ENCODE assay signal across 8 mouse cellular contexts in genomic region chr7:27506765-27507370, GRCm38 (mm10). TPM values are rescaled to one million over a fixed set of nuclear protein-coding genes. Genes with fewer than 3 reads are reported as not detected.
DNase-seq lines count a peak whose midpoint lies in the region; ATAC-seq lines count a peak whose summit lies in the region.

No protein-coding gene starts in this region.

- peak overlapping the region; percentile 74 for H3K4me3 ChIP-seq in heart, embryonic 15.5 days
- peak overlapping the region; percentile 57 for H3K4me3 ChIP-seq in embryonic facial prominence, embryonic 13.5 days
- H3K4me3 ChIP-seq in limb, embryonic 12.5 days (replicated peaks): peak overlapping the region; percentile 50
- no peak overlapping the region for H3K4me3 ChIP-seq in neural tube, embryonic 11.5 days (ENCODE audit: low read depth, low read length)

- no peaks in the 10 kb centered on the region for H3K27me3 ChIP-seq in heart, embryonic 15.5 days
- H3K27me3 ChIP-seq in embryonic facial prominence, embryonic 13.5 days: no peaks in the 10 kb centered on the region
- H3K27me3 ChIP-seq in limb, embryonic 12.5 days: no peaks in the 10 kb centered on the region
- H3K27me3 ChIP-seq in neural tube, embryonic 11.5 days (ENCODE audit: control insufficient read depth, insufficient read depth, low read length): no peaks in the 10 kb centered on the region

- no peaks in the 10 kb centered on the region for H3K36me3 ChIP-seq in heart, embryonic 15.5 days
- H3K36me3 ChIP-seq in embryonic facial prominence, embryonic 13.5 days: no peaks in the 10 kb centered on the region
- H3K36me3 ChIP-seq in limb, embryonic 12.5 days: no peaks in the 10 kb centered on the region
- H3K36me3 ChIP-seq in neural tube, embryonic 11.5 days (ENCODE audit: control insufficient read depth, insufficient read depth, low read length): no peaks in the 10 kb centered on the region

- peak overlapping the region; percentile 100 for H3K27ac ChIP-seq in heart, embryonic 15.5 days
- H3K27ac ChIP-seq in embryonic facial prominence, embryonic 13.5 days: peak overlapping the region; percentile 100
- peak overlapping the region; percentile 99 for H3K27ac ChIP-seq in limb, embryonic 12.5 days
- no peak overlapping the region for H3K27ac ChIP-seq in neural tube, embryonic 11.5 days (ENCODE audit: low read depth, low read length)

- peak overlapping the region; percentile 85 for H3K4me2 ChIP-seq in heart, embryonic 15.5 days
- H3K4me2 ChIP-seq in embryonic facial prominence, embryonic 13.5 days: peak overlapping the region; percentile 65
- H3K4me2 ChIP-seq in limb, embryonic 12.5 days: peak overlapping the region; percentile 59
- peak overlapping the region; percentile 44 for H3K4me2 ChIP-seq in neural tube, embryonic 11.5 days (ENCODE audit: low read depth)

- DNase-seq in heart, adult 18-20 months: no peak
- no peak for DNase-seq in neural tube, embryonic 11.5 days (ENCODE audit: low spot score)
- DNase-seq in left cerebral cortex, postnatal 25 days (ENCODE audit: low spot score in 2 of 2): no peak
- no peak for DNase-seq in adrenal gland, adult 18-20 months (ENCODE audit: low spot score in 2 of 2)
- no peak for DNase-seq in spleen, adult 18-20 months

- peaks cover 19% of the 10 kb centered on the region for H3K4me1 ChIP-seq in heart, embryonic 15.5 days (replicated peaks)
- peaks cover 18% of the 10 kb centered on the region for H3K4me1 ChIP-seq in embryonic facial prominence, embryonic 13.5 days
- H3K4me1 ChIP-seq in limb, embryonic 12.5 days (replicated peaks): peaks cover 19% of the 10 kb centered on the region
- peaks cover 2% of the 10 kb centered on the region; the same call in 1 of the 2 replicates for H3K4me1 ChIP-seq in neural tube, embryonic 11.5 days (ENCODE audit: control insufficient read depth, insufficient read depth, low read length)

- H3K9me3 ChIP-seq in heart, embryonic 15.5 days (replicated peaks): no peaks in the 10 kb centered on the region
- no peaks in the 10 kb centered on the region for H3K9me3 ChIP-seq in embryonic facial prominence, embryonic 13.5 days
- no peaks in the 10 kb centered on the region for H3K9me3 ChIP-seq in limb, embryonic 12.5 days
- H3K9me3 ChIP-seq in neural tube, embryonic 11.5 days (ENCODE audit: control insufficient read depth, low read length): no peaks in the 10 kb centered on the region

- intact Hi-C loops in left cerebral cortex, postnatal 25 days (cut with DNase I): loop anchor here (5.0 kb wide), 1 partner anchor 170 kb away; the partner anchor contains the start of gene Ltbp4

- no peak overlapping the region for H3K9ac ChIP-seq in heart, embryonic 15.5 days
- 0 out of 2 replicates have a peak overlapping the region, but pooled peaks have one; percentile 36 for H3K9ac ChIP-seq in embryonic facial prominence, embryonic 13.5 days
- H3K9ac ChIP-seq in limb, embryonic 12.5 days (replicated peaks): no peak overlapping the region
- H3K9ac ChIP-seq in neural tube, embryonic 11.5 days (ENCODE audit: low read length): no peak overlapping the region

- no peak for ATAC-seq in heart, embryonic 15.5 days (replicated peaks; ENCODE audit: insufficient number of reproducible peaks, insufficient read depth, low FRiP score, low read depth)
- no peak for ATAC-seq in embryonic facial prominence, embryonic 13.5 days (ENCODE audit: insufficient number of reproducible peaks, insufficient read depth, low FRiP score, low TSS enrichment, low read depth)
- ATAC-seq in limb, embryonic 12.5 days (ENCODE audit: insufficient number of reproducible peaks, insufficient read depth, low FRiP score, low TSS enrichment, low read depth): no peak
- ATAC-seq in neural tube, embryonic 11.5 days (ENCODE audit: insufficient read depth, low FRiP score, low TSS enrichment): no peak

- WGBS in heart, embryonic 15.5 days: 33% methylated on average over 9 of the region's 9 CpGs
- 24% methylated on average over 9 of the region's 9 CpGs for WGBS in embryonic facial prominence, embryonic 13.5 days
- WGBS in limb, embryonic 12.5 days: 46% methylated on average over 9 of the region's 9 CpGs
- 50% methylated on average over 9 of the region's 9 CpGs for WGBS in neural tube, embryonic 11.5 days

RNA-seq across cellular contexts. Expression of gene Prx, which starts 7.7 kb away (rescaled TPM):
- 1.7 and 3.0 TPM in 2 replicates for polyA plus RNA-seq in heart, embryonic 15.5 days (2015; fragmentation: Nextera tagmentation; extraction: Ambion mirVana)
- under 1 TPM; 0.57 to 0.62 TPM for total RNA-seq in heart, adult 18-20 months (2021)
- 5.8 and 6.3 TPM in 2 replicates for polyA plus RNA-seq in embryonic facial prominence, embryonic 13.5 days (2015; fragmentation: Nextera tagmentation; extraction: Ambion mirVana)
- 5.6 and 6.1 TPM in 2 replicates for polyA plus RNA-seq in limb, embryonic 12.5 days (2016; fragmentation: Nextera tagmentation; extraction: Ambion mirVana)
- 0.99 and 1.3 TPM in 2 replicates for polyA plus RNA-seq in neural tube, embryonic 11.5 days (2014; fragmentation: Nextera tagmentation; extraction: Ambion mirVana)
- total RNA-seq in left cerebral cortex, postnatal 25 days (2021): under 1 TPM; 0.32 to 0.62 TPM
- 1 to 10 TPM; 2.6 to 3.0 TPM for total RNA-seq in adrenal gland, adult 18-20 months (2021)

RNA-seq across cellular contexts. Expression of gene Hipk4, which starts 16.2 kb away (rescaled TPM):
- 0.29 TPM in 2 replicates for polyA plus RNA-seq in heart, embryonic 15.5 days (2015; fragmentation: Nextera tagmentation; extraction: Ambion mirVana)
- under 1 TPM in 1 of 2 experiments, not detected in 1; 0.10 TPM for total RNA-seq in heart, adult 18-20 months (2021)
- polyA plus RNA-seq in embryonic facial prominence, embryonic 13.5 days (2015; fragmentation: Nextera tagmentation; extraction: Ambion mirVana): 0.92 and 1.1 TPM in 2 replicates
- polyA plus RNA-seq in limb, embryonic 12.5 days (2016; fragmentation: Nextera tagmentation; extraction: Ambion mirVana): 0.60 and 0.97 TPM in 2 replicates
- 0.30 and 0.50 TPM in 2 replicates for polyA plus RNA-seq in neural tube, embryonic 11.5 days (2014; fragmentation: Nextera tagmentation; extraction: Ambion mirVana)
- total RNA-seq in left cerebral cortex, postnatal 25 days (2021): under 1 TPM in 1 of 2 experiments, not detected in 1; 0.18 TPM
- under 1 TPM; 0.26 to 0.40 TPM for total RNA-seq in adrenal gland, adult 18-20 months (2021)

RNA-seq across cellular contexts. Expression of gene Sertad1, which starts 20.2 kb away (rescaled TPM):
- polyA plus RNA-seq in heart, embryonic 15.5 days (2015; fragmentation: Nextera tagmentation; extraction: Ambion mirVana): 34.9 and 37.2 TPM in 2 replicates
- total RNA-seq in heart, adult 18-20 months (2021): 1 to 10 TPM; 8.0 to 9.3 TPM
- polyA plus RNA-seq in embryonic facial prominence, embryonic 13.5 days (2015; fragmentation: Nextera tagmentation; extraction: Ambion mirVana): 34.7 and 40.1 TPM in 2 replicates
- polyA plus RNA-seq in limb, embryonic 12.5 days (2016; fragmentation: Nextera tagmentation; extraction: Ambion mirVana): 29.4 and 30.4 TPM in 2 replicates
- polyA plus RNA-seq in neural tube, embryonic 11.5 days (2014; fragmentation: Nextera tagmentation; extraction: Ambion mirVana): 17.0 and 18.4 TPM in 2 replicates
- total RNA-seq in left cerebral cortex, postnatal 25 days (2021): 10 to 100 TPM; 16.1 to 16.8 TPM
- total RNA-seq in adrenal gland, adult 18-20 months (2021): 10 to 100 TPM; 17.3 to 23.7 TPM

RNA-seq across cellular contexts. Expression of gene Sertad3, which starts 33.3 kb away (rescaled TPM):
- 19.0 and 21.9 TPM in 2 replicates for polyA plus RNA-seq in heart, embryonic 15.5 days (2015; fragmentation: Nextera tagmentation; extraction: Ambion mirVana)
- 1 to 10 TPM; 3.3 to 4.3 TPM for total RNA-seq in heart, adult 18-20 months (2021)
- polyA plus RNA-seq in embryonic facial prominence, embryonic 13.5 days (2015; fragmentation: Nextera tagmentation; extraction: Ambion mirVana): 33.6 and 38.2 TPM in 2 replicates
- 29.4 and 30.3 TPM in 2 replicates for polyA plus RNA-seq in limb, embryonic 12.5 days (2016; fragmentation: Nextera tagmentation; extraction: Ambion mirVana)
- polyA plus RNA-seq in neural tube, embryonic 11.5 days (2014; fragmentation: Nextera tagmentation; extraction: Ambion mirVana): 22.8 and 24.0 TPM in 2 replicates
- 1 to 10 TPM; 2.8 to 4.6 TPM for total RNA-seq in left cerebral cortex, postnatal 25 days (2021)
- total RNA-seq in adrenal gland, adult 18-20 months (2021): 10 to 100 TPM; 10.6 to 11.5 TPM

RNA-seq across cellular contexts. Expression of gene Pld3, which starts 46.1 kb away (rescaled TPM):
- polyA plus RNA-seq in heart, embryonic 15.5 days (2015; fragmentation: Nextera tagmentation; extraction: Ambion mirVana): 49.3 and 73.2 TPM in 2 replicates
- total RNA-seq in heart, adult 18-20 months (2021): 10 to 100 TPM; 29.8 to 30.9 TPM
- 76.5 and 81.8 TPM in 2 replicates for polyA plus RNA-seq in embryonic facial prominence, embryonic 13.5 days (2015; fragmentation: Nextera tagmentation; extraction: Ambion mirVana)
- polyA plus RNA-seq in limb, embryonic 12.5 days (2016; fragmentation: Nextera tagmentation; extraction: Ambion mirVana): 59.7 and 68.5 TPM in 2 replicates
- 72.0 and 73.9 TPM in 2 replicates for polyA plus RNA-seq in neural tube, embryonic 11.5 days (2014; fragmentation: Nextera tagmentation; extraction: Ambion mirVana)
- total RNA-seq in left cerebral cortex, postnatal 25 days (2021): 100 to 1,000 TPM; 877 to 885 TPM
- total RNA-seq in adrenal gland, adult 18-20 months (2021): 100 to 1,000 TPM; 123 to 147 TPM
